Mouse (Mus musculus): ENCODE results near the gene Camsap2.

- TF ChIP-seq CTCF (IDR thresholded peaks at IDR 0.05; ENCODE audit: insufficient read depth, low read depth, low read length) = no peak
- no peak for TF ChIP-seq POLR2A (IDR thresholded peaks at IDR 0.05; ENCODE audit: insufficient read depth, low read depth, low read length)
These were observed 51.9 kb downstream of the Camsap2 start for GRCm38 (mm10) chr1:136293961-136294360.

All from olfactory bulb, adult 2 months (tissue).